Mouse (Mus musculus) large intestine, adult 2 months (tissue): ENCODE data around the gene Phlpp1. TPM values are rescaled to one million over a fixed set of nuclear protein-coding genes. Genes with fewer than 3 reads are reported as not detected.

ENCODE experiments used
- DNase-seq: peaks from one replicate; pipeline ENCODE4 v3.0.0-alpha.2; 2012; ENCODE audit warnings: low read depth, low spot score
- WGBS: fragments of 180-500 bp; shearing (Covaris S2); methylation state at CpG from one replicate; pipeline ENCODE4 v1.1.7; 2018; 5-methylcytosine and 5-hydroxymethylcytosine counted together
- polyA plus RNA-seq: library from polyadenylated mRNA; depleted of rRNA; stranded (reverse); fragments of >200 nt; gene quantifications from 2 replicates; pipeline ENCODE4 v1.2.3, GENCODE M21; 2012

The Phlpp1 gene
- polyA plus RNA-seq, 1 experiment: 3.1 TPM

DNA sequence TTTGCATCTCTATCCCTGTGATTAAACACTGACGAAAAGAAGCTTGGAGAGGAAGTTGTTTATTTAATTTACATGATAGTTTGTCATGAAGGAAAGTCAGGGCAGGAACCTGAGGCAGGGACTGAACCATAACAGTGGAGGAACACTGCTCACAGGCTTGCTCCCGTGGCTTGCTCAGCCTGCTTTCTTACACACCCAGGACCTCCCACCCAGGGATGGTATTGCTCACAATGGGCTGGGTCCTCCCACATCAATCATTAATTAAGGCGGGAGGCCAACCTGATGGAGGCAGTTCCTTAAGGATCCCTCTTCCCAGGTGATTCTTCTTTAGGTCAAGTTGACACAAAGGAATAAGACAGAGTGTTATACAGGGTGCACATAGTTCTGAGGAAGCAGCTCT lies 19.1 kb downstream of the Phlpp1 start:
- no peak for DNase-seq
- WGBS: 58% methylated on average over 3 of the region's 3 CpGs

DNA sequence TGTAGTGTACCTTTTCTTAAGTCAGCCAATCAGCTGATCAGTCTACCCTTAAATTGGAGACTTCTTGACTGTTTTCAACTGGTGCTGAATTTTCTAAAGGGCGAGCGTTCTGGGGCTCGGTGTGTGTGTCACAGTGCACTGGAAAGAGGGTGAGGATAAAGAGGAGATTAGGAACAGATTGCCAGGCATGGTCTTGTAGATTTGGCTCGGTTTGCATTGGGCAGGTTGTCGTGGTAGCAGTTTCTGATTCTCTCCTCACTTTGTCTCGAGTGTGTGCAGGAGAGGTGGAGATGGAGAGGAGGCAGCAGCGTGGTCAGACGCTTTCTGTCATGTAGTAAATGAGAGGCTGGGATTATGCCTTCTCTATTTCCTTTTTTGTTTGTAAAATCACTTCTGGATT lies 20.3 kb downstream of the Phlpp1 start:
- 68% methylated on average over 8 of the region's 8 CpGs for WGBS
- DNase-seq: no peak

DNA sequence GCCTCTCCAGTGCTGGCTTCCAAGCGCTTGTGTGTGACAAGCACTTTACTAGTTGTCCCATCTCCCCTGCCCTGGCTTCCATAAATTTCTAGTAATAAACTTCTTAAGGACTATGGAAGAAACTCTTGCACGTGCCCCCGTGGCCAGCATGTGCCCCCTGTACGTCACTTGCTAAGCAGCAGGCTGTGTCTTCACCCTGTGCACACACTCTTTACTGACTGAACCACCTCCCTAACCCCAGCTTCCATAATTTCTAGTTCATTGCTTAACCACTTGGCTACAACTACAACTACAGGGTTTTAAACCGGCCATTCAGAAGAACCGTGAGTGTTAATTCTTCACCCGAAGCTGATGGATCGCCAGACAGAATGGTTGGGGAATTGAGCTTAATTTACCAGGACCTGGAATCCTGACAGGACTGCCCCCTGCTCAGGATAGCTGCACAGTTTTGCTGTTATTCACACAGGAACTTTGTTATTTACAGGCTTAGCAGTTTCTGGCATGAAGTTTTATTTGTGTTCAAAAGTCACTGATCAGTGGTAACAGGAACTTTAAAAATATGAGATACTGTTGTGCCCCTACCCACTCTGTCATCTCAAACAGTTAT lies 21.4 kb downstream of the Phlpp1 start:
- 26% methylated on average over 8 of the region's 8 CpGs for WGBS
- DNase-seq: no peak

DNA sequence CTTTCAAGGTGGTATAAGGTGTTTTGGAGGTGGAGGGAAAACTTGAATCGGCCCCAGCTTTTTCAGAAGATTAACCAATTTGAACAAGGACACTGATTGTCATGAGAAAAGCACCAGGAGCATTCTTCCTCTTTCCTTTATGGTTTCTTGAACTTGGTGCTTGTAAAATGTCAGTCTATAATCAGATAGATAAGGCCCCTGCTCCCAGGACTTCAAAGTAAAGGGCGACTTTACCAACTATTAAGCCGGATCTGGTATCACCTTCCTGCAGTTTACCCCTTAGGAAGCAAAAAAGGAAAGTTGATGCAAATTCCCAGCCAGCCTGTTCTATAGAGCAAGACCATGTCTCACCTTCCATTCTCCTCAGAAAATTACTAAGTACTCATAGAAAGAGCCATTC lies 21.9 kb downstream of the Phlpp1 start:
- 29% methylated on average over 3 of the region's 3 CpGs for WGBS
- DNase-seq: no peak

DNA sequence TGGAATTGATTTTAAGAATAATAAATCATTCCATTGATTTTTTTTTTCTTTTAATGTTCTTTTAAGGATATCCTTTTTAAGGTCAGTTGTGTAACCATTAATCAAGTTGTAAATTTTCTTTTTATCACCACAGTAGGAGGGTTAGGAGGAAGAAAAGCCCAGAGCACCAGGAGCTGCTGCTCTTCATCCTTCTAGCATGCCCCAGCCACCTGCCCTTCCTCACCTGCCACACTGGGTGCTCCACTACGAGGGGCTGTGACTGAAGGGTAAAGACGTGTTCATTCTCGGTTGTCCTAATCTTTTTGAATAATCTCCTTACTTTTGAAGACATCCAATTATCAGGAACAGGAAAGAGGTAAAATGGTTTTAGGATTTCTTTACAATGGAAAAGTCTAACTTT lies 22.7 kb downstream of the Phlpp1 start:
- WGBS: 47% methylated on average over 3 of the region's 3 CpGs
- no peak for DNase-seq

DNA sequence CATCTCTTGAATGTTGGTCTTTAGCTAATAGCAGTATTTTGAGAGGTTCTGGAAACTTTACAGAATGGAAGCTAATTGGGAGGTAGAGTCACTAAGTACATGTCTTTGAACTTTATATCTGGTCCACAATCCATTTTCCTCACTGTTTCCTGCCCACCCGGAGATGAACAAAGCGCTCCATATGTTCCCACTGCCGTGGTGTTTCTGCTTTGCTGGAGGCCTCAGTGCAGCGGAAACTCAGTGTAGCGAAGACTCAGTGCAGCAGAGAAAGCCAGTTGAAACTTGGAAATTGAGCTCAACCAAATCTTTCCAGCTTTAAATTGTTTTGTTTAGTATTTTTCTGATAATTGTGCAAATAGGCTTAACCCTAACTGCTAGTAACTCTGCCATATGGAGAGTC lies 26.4 kb downstream of the Phlpp1 start:
- WGBS: 94% methylated on average over 5 of the region's 5 CpGs

DNA sequence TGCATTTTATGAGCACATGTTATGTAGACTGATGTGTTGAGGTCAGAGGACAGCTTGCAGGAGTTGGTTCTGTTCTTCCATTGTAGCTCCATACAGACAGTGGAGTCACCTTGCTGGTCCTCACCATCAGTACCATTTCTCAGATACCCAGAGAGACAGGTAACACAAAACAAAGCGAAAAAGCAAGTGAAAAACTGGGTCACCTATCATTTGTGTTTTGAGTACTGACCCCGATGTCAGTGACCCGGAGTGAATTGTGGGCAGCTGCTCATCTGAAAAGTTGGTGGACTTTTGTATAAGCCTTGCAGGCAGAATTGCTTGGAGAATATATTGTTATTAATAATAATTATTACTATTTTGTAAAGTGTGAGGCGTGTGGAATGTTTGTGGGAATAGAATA lies 27.6 kb downstream of the Phlpp1 start:
- WGBS: 89% methylated on average over 4 of the region's 4 CpGs
- DNase-seq: no peak

More for the DNA sequence above, 26.4 kb downstream of the Phlpp1 start:
- DNase-seq: no peak

DNA sequence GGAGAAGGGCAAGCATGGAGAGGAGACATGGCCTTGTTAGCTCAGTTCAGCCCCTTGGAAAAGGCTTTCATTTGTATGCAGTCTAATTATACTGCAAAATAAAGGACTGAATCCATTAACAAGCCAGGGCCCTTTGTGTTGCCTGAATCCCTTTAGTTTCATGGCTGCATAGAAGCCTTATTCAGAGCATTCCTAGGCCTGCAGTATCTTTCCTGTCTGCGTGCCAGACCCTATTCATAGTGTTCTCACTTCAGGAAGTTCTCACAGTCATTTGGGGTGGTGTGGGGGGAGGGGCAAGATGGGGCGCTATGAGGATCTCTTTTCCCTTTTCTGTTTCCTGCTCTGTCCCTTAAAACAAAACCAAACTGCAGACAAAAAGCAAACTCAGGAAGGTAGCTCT lies 28.1 kb downstream of the Phlpp1 start:
- WGBS: 8% methylated on average over 2 of the region's 2 CpGs
- DNase-seq: no peak

DNA sequence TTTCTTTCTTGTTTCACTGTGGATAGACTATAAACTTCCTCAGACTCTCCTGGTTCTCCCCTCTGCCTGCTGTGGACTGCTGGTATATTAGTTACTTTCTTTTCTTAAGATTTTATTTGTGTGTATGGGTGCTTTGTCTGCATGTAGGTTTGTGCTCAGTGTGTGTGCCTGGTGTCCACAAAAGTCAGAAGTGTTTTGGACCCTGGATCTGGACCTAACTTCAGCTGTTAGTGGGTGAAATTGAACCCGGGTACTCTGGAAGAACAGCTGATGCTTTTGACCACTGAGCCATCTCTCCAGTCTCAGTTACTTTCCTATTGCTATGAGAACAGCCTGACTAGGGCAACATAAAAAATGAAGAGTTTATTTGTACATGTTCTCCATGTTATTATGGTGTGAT lies 29.5 kb downstream of the Phlpp1 start:
- DNase-seq: no peak
- 93% methylated on average over 1 of the region's 1 CpGs for WGBS

DNA sequence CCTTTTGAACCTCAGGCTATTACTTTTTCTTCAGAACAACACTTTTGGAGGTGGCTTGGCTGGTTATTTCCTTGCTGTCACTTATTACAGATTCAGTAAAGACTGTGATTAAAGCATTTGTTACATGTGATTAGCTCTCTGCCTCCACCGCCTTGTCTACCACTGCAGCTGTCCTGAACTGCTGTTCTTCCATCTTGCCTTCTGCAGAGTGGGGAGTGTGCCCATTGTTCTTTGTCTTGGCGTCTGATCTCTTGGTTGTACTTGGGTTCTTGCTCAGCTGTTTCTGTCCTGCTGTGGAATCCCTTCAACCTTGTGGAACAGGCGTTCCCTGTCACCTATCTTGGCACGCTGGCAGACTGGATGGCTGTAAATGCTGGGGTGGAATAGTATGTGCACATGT lies 30.4 kb downstream of the Phlpp1 start:
- WGBS: 49% methylated on average over 4 of the region's 4 CpGs
- DNase-seq: no peak

DNA sequence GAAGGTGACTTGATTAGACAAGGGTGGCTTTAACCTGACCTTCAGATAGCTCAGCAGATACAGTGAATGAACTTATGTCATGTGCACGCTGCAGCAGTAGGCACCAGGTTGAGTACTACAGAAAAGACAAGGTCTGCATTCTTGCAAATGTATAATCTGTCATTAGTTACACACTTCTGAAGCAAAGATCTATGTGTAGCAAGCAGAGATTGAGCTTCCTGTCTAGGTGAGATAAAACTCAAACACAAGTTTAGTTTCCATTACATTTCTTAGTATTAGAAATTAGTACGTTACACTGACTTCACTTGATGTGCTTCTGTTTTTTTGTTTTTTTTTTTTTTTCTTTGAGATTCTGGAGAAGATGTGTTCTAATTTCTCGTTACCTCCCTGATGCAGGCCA lies 32.4 kb downstream of the Phlpp1 start:
- WGBS: 77% methylated on average over 3 of the region's 3 CpGs
- no peak for DNase-seq

DNA sequence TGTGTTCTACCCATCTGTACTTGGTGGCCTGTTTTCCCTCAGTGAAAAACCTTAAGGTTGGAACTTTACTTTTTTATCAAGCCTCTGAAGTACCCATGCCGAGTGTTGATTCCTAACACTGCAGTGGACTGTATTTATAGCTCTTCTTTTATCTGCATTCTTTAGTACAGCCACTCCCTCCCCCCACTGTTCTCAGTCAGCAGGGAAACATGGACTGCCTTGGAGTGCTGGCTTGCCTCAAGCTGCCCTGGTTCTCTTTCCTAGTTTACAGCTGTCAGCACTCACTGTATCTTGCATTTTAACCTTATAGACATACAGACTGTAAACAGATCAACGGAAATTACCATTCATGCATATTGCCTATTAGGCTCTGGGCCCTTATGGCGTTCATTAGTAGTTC lies 32.8 kb downstream of the Phlpp1 start:
- DNase-seq: no peak

DNA sequence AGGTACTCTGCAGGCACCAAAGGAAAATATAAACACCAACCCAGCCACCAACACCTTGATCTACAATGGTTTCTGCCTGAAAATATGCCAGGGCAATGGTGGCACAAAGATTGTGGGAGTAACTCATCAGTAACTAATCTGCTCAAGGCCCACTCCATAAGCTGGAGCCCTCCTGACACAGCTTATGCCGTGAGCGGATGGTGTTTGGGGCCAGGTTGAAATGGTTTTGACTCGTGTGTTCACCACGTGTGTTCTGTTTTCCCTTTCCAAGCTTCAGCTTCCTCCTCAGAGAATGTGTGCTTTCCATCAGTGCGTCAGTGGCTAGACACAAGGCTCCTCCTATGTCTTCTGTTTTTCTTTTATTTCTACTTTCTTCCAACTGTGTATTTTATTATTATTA lies 37.0 kb downstream of the Phlpp1 start:
- DNase-seq: no peak
- WGBS: 74% methylated on average over 5 of the region's 5 CpGs

More for the DNA sequence above, 32.8 kb downstream of the Phlpp1 start:
- WGBS: 41% methylated on average over 3 of the region's 3 CpGs

DNA sequence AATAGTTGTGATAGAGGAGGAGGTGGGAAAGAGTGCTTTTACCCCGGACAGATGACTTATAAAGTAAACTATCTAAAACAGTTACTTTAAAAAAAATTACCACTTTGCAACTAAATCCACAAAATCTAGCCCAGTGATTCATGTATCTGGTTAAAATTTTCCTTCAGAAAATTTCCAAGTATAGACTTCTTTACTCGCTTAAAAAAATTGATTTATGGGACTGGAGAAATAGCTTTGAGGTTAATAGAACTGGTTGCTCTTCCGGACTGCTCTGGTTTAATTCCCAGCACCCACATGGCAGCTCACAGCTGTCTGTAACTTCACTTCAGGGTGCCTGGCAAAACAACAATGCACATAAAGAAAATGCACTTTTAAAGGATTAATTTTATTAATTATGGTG lies 38.9 kb downstream of the Phlpp1 start:
- 75% methylated on average over 3 of the region's 3 CpGs for WGBS
- no peak for DNase-seq

DNA sequence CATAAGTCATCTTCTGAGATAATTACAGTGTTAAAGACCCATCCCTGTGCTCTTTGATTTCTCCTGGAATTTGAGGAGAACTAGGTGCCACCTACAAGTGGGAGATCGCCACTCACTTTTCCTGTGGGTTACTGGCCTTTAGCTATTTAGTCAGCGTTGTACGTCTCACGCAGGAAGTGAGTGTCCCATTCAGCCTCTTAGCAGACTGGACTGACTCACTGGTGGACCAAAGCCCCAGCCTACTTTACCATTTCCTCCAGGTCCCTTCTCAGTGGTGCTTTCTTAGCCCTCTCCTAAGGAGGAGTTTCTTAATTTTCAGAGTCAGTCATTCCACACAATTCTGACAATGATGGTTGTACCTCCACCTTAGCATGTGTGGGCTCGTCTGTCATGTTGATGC lies 39.6 kb downstream of the Phlpp1 start:
- WGBS: 91% methylated on average over 5 of the region's 5 CpGs
- no peak for DNase-seq

DNA sequence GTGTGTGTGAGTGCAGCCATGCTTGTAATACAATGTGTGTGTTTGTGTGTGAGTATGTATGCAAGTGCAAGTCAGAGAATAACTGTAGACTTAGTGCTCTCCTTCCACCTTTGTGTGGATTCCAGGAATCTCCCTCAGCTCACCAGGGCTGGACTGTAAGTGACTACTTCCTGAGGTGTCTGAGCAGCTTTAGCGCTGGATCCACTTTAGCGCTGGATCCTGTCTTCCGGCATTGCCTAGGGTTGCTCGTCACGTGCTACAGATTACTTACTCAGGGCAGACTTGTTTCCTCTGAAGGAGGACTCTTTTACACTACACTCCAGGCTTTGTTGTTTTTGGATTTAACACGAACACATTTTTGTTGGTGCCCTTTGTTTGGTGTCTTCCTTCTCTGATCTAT lies 48.9 kb downstream of the Phlpp1 start:
- DNase-seq: no peak
- whole genome bisulfite sequencing: 69% methylated on average over 6 of the region's 6 CpGs

DNA sequence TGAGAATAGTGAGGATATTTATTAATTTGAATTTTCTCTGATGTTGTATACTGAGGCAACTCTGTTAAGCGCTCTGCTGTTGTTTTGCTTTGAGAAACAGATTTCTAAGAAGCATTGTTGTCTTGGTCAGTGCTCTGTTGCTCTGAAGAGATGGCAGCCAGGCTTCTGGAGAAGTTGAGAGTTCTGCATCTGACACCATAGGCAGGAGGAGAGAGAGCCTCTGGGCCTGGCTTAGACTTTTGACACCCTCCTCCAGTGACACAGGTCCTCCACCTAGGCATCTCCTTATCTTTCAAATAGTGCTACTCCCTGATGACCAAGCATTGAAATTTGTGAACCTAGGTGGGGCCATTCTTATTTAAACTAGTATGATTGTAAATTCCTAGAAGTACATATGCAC lies 49.8 kb downstream of the Phlpp1 start:
- DNase-seq: no peak
- 88% methylated on average over 1 of the region's 1 CpGs for WGBS

DNA sequence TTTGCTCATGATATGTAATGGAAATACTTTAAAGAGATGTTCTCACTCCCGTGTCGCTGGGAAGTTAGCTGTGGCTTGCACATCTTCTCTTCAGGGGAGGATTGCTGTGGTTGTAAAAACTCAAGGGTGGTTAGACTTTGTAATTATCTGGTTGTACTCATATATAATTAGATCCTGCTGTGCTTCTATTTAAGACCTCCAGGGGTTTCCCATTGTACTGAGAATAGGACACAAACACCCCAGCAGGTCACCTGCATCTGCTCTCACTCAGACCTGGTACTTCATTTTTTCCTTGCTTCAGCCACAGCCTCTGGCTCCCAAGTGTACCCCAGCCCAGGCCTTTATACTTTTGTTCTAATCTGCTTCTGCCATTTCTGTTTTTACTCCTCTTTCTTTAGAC lies 50.4 kb downstream of the Phlpp1 start:
- DNase-seq: no peak
- WGBS: 35% methylated on average over 2 of the region's 2 CpGs

DNA sequence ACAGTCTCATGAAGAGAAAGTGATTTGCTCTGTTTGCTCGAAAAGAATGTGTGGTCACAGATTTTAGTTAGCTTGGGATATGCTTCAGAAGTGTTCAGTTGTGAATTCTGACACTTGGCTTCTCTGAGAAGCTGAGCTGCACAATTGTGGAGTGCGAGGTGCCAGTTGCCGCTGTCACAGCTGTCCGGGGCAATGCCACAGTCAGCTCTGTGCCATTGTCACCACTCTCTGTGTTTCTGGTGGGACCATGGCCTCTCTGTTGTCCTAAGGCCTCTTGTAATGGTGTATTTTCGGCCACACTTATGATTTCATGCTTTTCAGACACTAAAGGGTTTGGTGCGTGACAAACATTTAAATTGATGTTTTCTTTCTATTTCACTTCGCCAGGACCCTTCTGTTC lies 55.1 kb downstream of the Phlpp1 start:
- WGBS: 91% methylated on average over 7 of the region's 7 CpGs

DNA sequence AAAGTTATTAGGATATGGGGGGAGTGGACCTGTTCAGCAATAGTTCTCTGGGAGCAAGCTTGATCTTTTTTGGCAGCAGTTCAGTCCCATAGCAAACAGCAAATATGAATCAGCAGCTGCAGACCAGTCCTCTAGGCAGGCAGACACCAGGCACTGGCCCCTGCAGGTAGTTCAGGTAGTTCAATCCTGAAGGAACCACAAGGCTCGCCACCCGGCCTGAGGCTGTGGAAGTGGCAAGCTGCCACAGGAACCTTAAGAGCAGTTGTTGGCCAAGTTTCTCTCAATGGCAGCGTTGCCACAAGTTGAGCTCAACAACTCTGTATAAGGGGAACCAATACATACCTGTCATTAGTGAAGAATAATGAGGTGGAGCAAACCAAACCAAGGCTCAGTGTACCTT lies 58.8 kb downstream of the Phlpp1 start:
- DNase-seq: no peak
- 34% methylated on average over 3 of the region's 3 CpGs for WGBS

More for the DNA sequence above, 55.1 kb downstream of the Phlpp1 start:
- DNase-seq: no peak

DNA sequence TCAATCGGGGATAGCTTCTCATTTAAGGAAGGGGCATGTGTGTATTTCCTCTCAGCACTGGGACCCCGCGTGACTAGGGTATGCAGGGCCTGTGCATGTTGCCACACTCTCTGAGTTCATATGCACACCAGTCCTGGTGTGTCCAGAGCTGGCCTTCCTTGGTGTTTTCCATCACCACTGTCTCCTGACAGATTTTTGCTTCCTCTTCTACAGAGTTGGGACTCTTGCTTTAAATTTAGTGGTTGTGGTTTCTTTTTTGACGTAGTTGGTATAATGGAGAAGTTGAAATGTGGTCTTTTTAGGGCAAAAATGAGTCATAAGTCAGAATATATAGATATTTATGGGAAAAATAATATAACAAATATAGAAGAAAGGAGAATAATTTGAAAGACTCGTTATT lies 59.8 kb downstream of the Phlpp1 start:
- 83% methylated on average over 5 of the region's 5 CpGs for WGBS
- DNase-seq: no peak

DNA sequence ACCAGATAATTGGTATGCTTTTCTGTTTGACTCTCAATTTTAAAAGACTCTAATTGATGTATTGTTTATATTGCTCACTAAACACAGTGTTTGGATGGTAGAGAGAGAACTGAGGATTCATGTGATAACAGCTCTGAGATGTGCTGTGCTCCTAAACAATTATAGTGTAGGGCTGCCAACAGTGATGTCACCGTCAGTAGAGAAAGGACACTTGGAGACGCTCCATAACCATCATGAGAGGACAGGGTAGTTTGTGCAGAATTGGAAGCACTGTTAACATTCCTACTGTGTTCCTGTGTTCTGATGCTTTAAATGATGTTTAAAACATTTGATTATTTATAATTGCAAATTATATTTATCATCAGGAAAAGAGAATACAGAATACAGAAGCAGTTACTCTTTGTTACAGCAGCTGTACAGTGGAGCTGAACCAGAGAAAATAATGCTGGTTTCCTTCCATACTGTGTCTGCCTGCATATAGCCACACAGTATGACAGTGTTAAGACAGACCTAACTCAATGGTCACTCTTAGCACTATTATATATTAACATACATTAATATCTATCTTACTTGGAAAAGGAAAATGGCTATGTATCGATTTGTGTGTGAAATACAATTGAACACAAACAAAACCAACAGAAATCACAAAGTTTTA lies 60.4 kb downstream of the Phlpp1 start:
- 66% methylated on average over 3 of the region's 3 CpGs for WGBS
- no peak for DNase-seq
